Mouse (Mus musculus) forebrain, postnatal 0 days (tissue): ENCODE data around the gene Olfr114. TPM values are rescaled to one million over a fixed set of nuclear protein-coding genes. Genes with fewer than 3 reads are reported as not detected.

ENCODE experiments used
- ATAC-seq: fragments of 200-750 bp; cut with Nextera tagmentation; 2 replicates; pipeline ENCODE4 v1.8.0; 2017; ENCODE audit warnings: mild to moderate bottlenecking, moderate library complexity
- DNase-seq: peaks from one replicate; pipeline ENCODE4 v3.0.0-alpha.2; 2015
- H3K27ac ChIP-seq: fragments of 300-500 bp; sonication (generic); 2 replicates; pipeline ENCODE4 v1.5.1; 2014; ENCODE audit warnings: low read depth, mild to moderate bottlenecking, antibody characterized with exemption, low read length, moderate library complexity, mixed read lengths
- H3K27me3 ChIP-seq: fragments of 300-500 bp; sonication (generic); 2 replicates; pipeline ENCODE4 v1.6.1; 2014; ENCODE audit warnings: mild to moderate bottlenecking, low read length, mixed read lengths; ENCODE audit not compliant: insufficient read depth
- H3K36me3 ChIP-seq: fragments of 300-500 bp; sonication (generic); 2 replicates; pipeline ENCODE4 v1.6.1; 2014; ENCODE audit warnings: mild to moderate bottlenecking, moderate library complexity; ENCODE audit not compliant: insufficient read depth
- H3K4me1 ChIP-seq: fragments of 300-500 bp; sonication (generic); 2 replicates; pipeline ENCODE4 v1.6.1; 2014; ENCODE audit warnings: antibody characterized with exemption; ENCODE audit not compliant: insufficient read depth
- H3K4me2 ChIP-seq: fragments of 300-500 bp; sonication (generic); 2 replicates; pipeline ENCODE4 v1.6.1; 2014; ENCODE audit warnings: low read depth, mild to moderate bottlenecking, moderate library complexity
- H3K4me3 ChIP-seq: fragments of 300-500 bp; sonication (generic); 2 replicates; pipeline ENCODE4 v1.5.1; 2014; ENCODE audit warnings: low read depth, low read length, mixed read lengths
- H3K9ac ChIP-seq: fragments of 300-500 bp; sonication (generic); 2 replicates; pipeline ENCODE4 v1.6.1; 2014; ENCODE audit warnings: mild to moderate bottlenecking
- H3K9me3 ChIP-seq: fragments of 300-500 bp; sonication (generic); 2 replicates; pipeline ENCODE4 v1.6.1; 2016; ENCODE audit warnings: low read length
- CTCF ChIP-seq: sonication (generic); IDR thresholded peaks from 2 replicates; pipeline ENCODE4 v1.5.1; 2016; ENCODE audit warnings: antibody characterized with exemption, control low read depth, low read depth
- WGBS: fragments of 180-500 bp; shearing (Covaris S2); extraction: QIAGEN DNeasy Blood & Tissue Kit; methylation state at CpG from one replicate; pipeline ENCODE4 v1.1.7; 2014; 5-methylcytosine and 5-hydroxymethylcytosine counted together
- polyA plus RNA-seq: library from polyadenylated mRNA; unstranded; fragments of >200 nt; fragmentation: Nextera tagmentation; extraction: Ambion mirVana; gene quantifications from 2 replicates; pipeline ENCODE4 v1.2.1, GENCODE M21; 2015
- total RNA-seq: library from RNA; depleted of rRNA; stranded (reverse); fragments of >200 nt; gene quantifications from 2 replicates; pipeline ENCODE4 v1.2.3, GENCODE M21; 2014; rRNA removed

The Olfr114 gene
- not detected in 2 replicates for total RNA-seq
- polyA plus RNA-seq: not detected in 2 replicates

DNA sequence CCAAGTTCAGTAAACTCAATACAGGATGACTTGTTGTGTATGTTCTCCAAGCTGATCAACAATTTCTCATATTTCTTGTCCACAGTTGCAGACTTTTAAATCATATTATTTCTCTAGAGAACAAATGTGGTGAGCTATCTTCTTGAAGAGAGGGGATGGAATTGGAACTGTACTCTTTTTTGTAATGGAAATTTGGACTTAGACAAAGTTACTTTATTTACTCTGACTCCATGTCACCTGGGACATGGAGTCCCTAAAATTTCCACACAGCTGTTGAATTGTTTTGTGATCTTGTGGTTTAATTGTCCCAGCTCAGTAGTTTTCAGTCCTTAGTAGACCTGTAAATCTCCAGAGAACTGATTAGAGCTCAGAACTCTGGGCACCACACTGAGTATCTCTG lies at the start of gene Olfr114:
Gene Olfr114, minus strand, starts transcription at position 101 of the 400 bp plus-strand sequence.
- Histone ChIP-seq H3K9me3 (no peaks in the 10 kb centered on the region), H3K27me3 (no peaks in the 10 kb centered on the region), H3K4me2 (no peak within 1 kb of the TSS), H3K27ac (no peak within 1 kb of the TSS), H3K36me3 (no peaks in the 10 kb centered on the region), H3K4me1 (no peaks in the 10 kb centered on the region), H3K9ac (no peak within 1 kb of the TSS), H3K4me3 (no peak within 1 kb of the TSS)
- ATAC-seq (no peak), DNase-seq (no peak)
- TF ChIP-seq CTCF: no peak

DNA sequence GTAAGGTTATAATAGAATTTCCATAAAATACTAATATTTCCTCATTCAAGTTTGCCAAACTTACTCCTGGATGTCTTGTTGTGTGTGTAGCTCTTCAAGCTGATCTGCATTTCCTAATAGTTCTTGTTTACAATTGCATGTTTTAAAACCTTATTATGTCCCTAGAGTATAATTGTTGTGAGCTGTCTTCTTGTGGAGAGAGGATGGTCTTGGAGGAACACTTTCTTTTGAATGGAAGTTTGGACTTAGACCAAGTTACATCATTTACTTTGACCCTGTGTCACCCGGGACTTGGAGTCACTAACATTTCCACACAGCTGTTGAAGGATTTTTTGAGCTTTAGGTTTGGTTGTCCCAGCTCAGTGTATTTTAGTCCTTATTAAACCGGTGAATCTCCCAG lies 34.5 kb upstream of the Olfr114 start, which contains the start of the genes Olfr115 and Olfr116:
Gene Olfr115, minus strand, starts transcription at position 101 of the 400 bp plus-strand sequence.
Gene Olfr116, minus strand, starts transcription at position 191 of the 400 bp plus-strand sequence.
- no peak for TF ChIP-seq CTCF
- no peak within 1 kb of the TSS for H3K4me2 ChIP-seq
- no peaks in the 10 kb centered on the region for H3K4me1 ChIP-seq
- no peak within 1 kb of the TSS for H3K27ac ChIP-seq
- H3K36me3 ChIP-seq: no peaks in the 10 kb centered on the region
- DNase-seq: no peak
- H3K9me3 ChIP-seq: no peaks in the 10 kb centered on the region
- no peak within 1 kb of the TSS for H3K9ac ChIP-seq
- no peak within 1 kb of the TSS for H3K4me3 ChIP-seq
- no peak for ATAC-seq
- WGBS: 88% methylated on average over 2 of the region's 2 CpGs
- no peaks in the 10 kb centered on the region for H3K27me3 ChIP-seq

DNA sequence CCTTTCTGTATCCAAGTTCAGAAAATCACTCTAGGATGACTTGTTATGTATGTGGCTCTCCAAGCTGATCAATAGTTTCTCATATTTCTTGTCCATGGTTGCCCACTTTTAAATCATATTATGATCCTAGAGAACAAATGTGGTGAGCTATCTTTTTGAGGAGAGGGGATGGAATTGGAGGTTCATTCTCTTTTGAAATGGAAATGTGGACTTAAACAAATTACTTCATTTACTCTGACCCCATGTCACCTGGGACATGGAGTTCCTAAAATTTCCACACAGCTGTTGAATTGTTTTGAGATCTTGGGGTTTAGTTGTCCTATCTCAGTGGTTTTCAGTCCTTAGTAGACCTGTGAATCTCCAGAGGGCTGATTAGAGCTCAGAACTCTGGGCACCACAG lies 15.0 kb downstream of the Olfr114 start, which contains the start of gene Olfr113:
Gene Olfr113, minus strand, starts transcription at position 101 of the 400 bp plus-strand sequence.
- Histone ChIP-seq H3K4me2 (no peak within 1 kb of the TSS), H3K4me1 (no peaks in the 10 kb centered on the region), H3K9me3 (no peaks in the 10 kb centered on the region), H3K27me3 (no peaks in the 10 kb centered on the region), H3K27ac (no peak within 1 kb of the TSS), H3K4me3 (no peak within 1 kb of the TSS), H3K9ac (no peak within 1 kb of the TSS), H3K36me3 (no peaks in the 10 kb centered on the region)
- no peak for ATAC-seq
- DNase-seq: no peak
- TF ChIP-seq CTCF: no peak

DNA sequence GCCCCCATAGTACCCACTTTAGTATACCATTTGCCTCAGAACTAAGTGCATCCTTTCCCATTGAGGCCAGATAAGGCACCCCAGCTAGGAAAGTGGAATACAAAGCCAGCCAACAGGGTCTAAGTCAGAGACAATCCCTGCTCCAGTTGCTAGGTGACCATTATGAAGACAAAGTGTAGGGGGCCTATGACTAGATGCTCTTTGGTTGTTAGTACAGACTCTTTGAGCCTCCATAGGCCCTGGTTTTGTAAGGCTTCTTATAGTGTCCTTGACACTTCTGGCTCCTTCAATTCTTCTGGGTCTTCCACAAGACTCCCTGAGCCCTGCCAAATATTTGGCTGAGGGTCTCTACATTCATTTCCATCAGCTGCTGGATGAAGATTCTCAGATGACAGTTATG lies 23.2 kb downstream of the Olfr114 start, which contains the start of gene Olfr112:
Gene Olfr112, minus strand, starts transcription at position 101 of the 400 bp plus-strand sequence.
- no peak for ATAC-seq
- no peak for TF ChIP-seq CTCF
- H3K27ac ChIP-seq: no peak within 1 kb of the TSS

DNA sequence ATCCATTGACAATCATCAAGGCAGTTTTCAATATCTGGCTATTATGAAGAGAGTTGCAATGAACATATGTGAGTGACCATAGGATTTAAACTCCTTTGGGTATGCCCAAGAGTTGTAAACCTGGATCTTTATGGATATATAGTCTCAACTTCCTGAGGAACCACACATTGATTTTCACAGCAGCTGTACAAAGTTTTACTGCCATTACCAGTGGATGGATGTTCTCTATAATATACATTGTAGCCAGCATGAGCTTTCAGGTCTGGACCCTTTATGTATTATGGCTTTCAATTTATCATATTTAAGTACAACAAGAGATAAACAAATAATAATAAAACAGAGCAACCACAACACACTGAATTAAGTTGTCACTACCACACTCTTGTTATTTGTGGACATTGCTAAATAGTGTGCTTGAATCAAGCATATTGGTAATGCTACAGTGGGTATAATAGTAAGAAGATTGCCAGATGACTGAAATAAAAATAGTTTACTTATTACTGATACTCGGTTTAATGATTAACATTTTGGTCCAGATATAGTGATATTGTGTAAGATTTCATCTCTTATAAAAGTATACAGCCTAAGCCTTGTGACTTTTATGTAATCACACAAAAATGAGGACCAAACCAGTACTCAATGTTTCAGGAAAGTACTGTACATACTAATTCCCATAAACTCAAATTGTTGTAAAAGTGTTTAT lies 33.5 kb downstream of the Olfr114 start:
- no peak for TF ChIP-seq CTCF
- no peaks in the 10 kb centered on the region for H3K4me1 ChIP-seq
- no peak for DNase-seq
- H3K27me3 ChIP-seq: no peaks in the 10 kb centered on the region
- WGBS: 60% methylated on average over 1 of the region's 1 CpGs
- H3K36me3 ChIP-seq: no peaks in the 10 kb centered on the region
- no peak overlapping the region for H3K27ac ChIP-seq
- H3K9ac ChIP-seq: no peak overlapping the region
- no peak overlapping the region for H3K4me2 ChIP-seq
- no peak overlapping the region for H3K4me3 ChIP-seq
- no peak for ATAC-seq
- peaks cover 3% of the 10 kb centered on the region; the same call in 1 of the 2 replicates for H3K9me3 ChIP-seq

More for the DNA sequence above, 23.2 kb downstream of the Olfr114 start, which contains the start of gene Olfr112:
- Histone ChIP-seq H3K27me3 (no peaks in the 10 kb centered on the region), H3K4me2 (no peak within 1 kb of the TSS), H3K4me1 (no peaks in the 10 kb centered on the region), H3K4me3 (no peak within 1 kb of the TSS), H3K9ac (no peak within 1 kb of the TSS), H3K9me3 (no peaks in the 10 kb centered on the region), H3K36me3 (no peaks in the 10 kb centered on the region)
- DNase-seq: no peak

DNA sequence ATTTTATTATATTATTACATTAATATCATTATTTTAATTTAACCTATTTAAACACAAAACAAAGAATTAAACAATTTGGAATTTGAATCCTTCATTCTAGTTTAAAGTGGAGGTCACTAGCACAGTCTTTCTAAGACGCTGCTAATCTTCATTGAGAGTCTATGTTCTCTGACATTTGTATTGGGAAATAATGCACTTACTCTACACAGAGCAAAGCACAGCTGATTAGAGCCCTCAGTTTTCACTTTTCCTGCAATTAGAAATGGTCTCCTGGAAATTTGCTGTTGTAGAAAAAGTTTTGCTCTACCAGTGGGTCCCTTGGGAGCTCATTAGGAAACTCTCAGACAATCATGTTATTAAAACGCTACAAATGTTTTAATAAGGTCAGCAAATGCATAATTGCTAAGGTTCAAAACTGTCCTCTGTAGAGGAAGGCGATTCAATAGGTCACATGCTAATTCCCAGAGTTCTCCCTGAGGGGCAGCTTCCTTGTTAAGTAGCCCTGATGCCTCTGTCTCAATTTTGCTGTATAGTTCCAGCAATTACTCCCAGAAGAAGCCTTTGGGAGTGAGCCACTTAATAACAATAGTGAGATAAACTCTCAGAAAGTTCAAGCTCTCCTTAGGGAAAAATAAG lies 48.6 kb downstream of the Olfr114 start:
- WGBS: 30% methylated on average over 3 of the region's 3 CpGs
- no peak for DNase-seq
- Histone ChIP-seq H3K9ac (no peak overlapping the region), H3K27ac (no peak overlapping the region), H3K4me3 (no peak overlapping the region), H3K4me1 (no peaks in the 10 kb centered on the region), H3K36me3 (no peaks in the 10 kb centered on the region), H3K4me2 (no peak overlapping the region), H3K9me3 (no peaks in the 10 kb centered on the region), H3K27me3 (no peaks in the 10 kb centered on the region)
- ATAC-seq: no peak
- no peak for TF ChIP-seq CTCF
